Mouse (Mus musculus): Measurements from ENCODE around the gene Skap1. TPM values are rescaled to one million over a fixed set of nuclear protein-coding genes. Genes with fewer than 3 reads are reported as not detected.

Skap1 gene
- polyA plus RNA-seq, 1 experiment: 0.48 TPM

- H3K9me3 ChIP-seq (replicated peaks; ENCODE audit: control insufficient read depth, insufficient read depth, low read length, poor library complexity, severe bottlenecking): peaks cover 2% of the 10 kb centered on the region
- no peaks in the 10 kb centered on the region for H3K36me3 ChIP-seq (ENCODE audit: control insufficient read depth, insufficient read depth, low read length, poor library complexity, severe bottlenecking)
- H3K27ac ChIP-seq (ENCODE audit: insufficient read depth, low read length): no peak overlapping the region
- H3K27me3 ChIP-seq (ENCODE audit: control insufficient read depth, insufficient read depth, low read length, poor library complexity, severe bottlenecking): no peaks in the 10 kb centered on the region
- no peak overlapping the region for H3K9ac ChIP-seq (ENCODE audit: low read depth, poor library complexity, severe bottlenecking)
- no peaks in the 10 kb centered on the region for H3K4me1 ChIP-seq (ENCODE audit: control insufficient read depth, insufficient read depth, low read length)
- no peak for TF ChIP-seq POLR2A (IDR thresholded peaks at IDR 0.05; ENCODE audit: insufficient read depth, low read length)
- no peak overlapping the region for H3K4me3 ChIP-seq (ENCODE audit: low read depth, low read length)
These were observed 67.5 kb downstream of the Skap1 start for GRCm38 (mm10) chr11:96531757-96532433.

GRCm38 (mm10) chr11:96534531-96534930, 70.1 kb downstream of the Skap1 start:
- TF ChIP-seq POLR2A (IDR thresholded peaks at IDR 0.05; ENCODE audit: insufficient read depth, low read length): no peak
- peak; percentile 4 for TF ChIP-seq CTCF (IDR thresholded peaks at IDR 0.05; ENCODE audit: low read depth, low read length)
- no peak for TF ChIP-seq EP300 (IDR thresholded peaks at IDR 0.05; ENCODE audit: insufficient read depth, low read depth, low read length)

GRCm38 (mm10) chr11:96536146-96536545, 71.8 kb downstream of the Skap1 start:
- Histone ChIP-seq H3K36me3 (ENCODE audit: control insufficient read depth, insufficient read depth, low read length, poor library complexity, severe bottlenecking) (no peaks in the 10 kb centered on the region), H3K9ac (ENCODE audit: low read depth, poor library complexity, severe bottlenecking) (no peak overlapping the region), H3K4me3 (ENCODE audit: low read depth, low read length) (no peak overlapping the region), H3K9me3 (replicated peaks; ENCODE audit: control insufficient read depth, insufficient read depth, low read length, poor library complexity, severe bottlenecking) (0 out of 2 replicates have a peak, but pooled peaks cover 2% of the 10 kb centered on the region), H3K27me3 (ENCODE audit: control insufficient read depth, insufficient read depth, low read length, poor library complexity, severe bottlenecking) (no peaks in the 10 kb centered on the region; the same call in 1 of the 2 replicates), H3K4me1 (ENCODE audit: control insufficient read depth, insufficient read depth, low read length) (no peaks in the 10 kb centered on the region), H3K27ac (ENCODE audit: insufficient read depth, low read length) (no peak overlapping the region)
- TF ChIP-seq CTCF (IDR thresholded peaks at IDR 0.05; ENCODE audit: low read depth, low read length): peak; percentile 0
- no peak for TF ChIP-seq EP300 (IDR thresholded peaks at IDR 0.05; ENCODE audit: insufficient read depth, low read depth, low read length)

More at GRCm38 (mm10) chr11:96534531-96534930, 70.1 kb downstream of the Skap1 start:
- H3K27me3 ChIP-seq (ENCODE audit: control insufficient read depth, insufficient read depth, low read length, poor library complexity, severe bottlenecking): no peaks in the 10 kb centered on the region; the same call in 1 of the 2 replicates
- H3K9ac ChIP-seq (ENCODE audit: low read depth, poor library complexity, severe bottlenecking): no peak overlapping the region
- no peak overlapping the region for H3K4me3 ChIP-seq (ENCODE audit: low read depth, low read length)
- no peaks in the 10 kb centered on the region for H3K4me1 ChIP-seq (ENCODE audit: control insufficient read depth, insufficient read depth, low read length)
- no peak overlapping the region for H3K27ac ChIP-seq (ENCODE audit: insufficient read depth, low read length)
- H3K9me3 ChIP-seq (replicated peaks; ENCODE audit: control insufficient read depth, insufficient read depth, low read length, poor library complexity, severe bottlenecking): 0 out of 2 replicates have a peak, but pooled peaks cover 2% of the 10 kb centered on the region
- H3K36me3 ChIP-seq (ENCODE audit: control insufficient read depth, insufficient read depth, low read length, poor library complexity, severe bottlenecking): no peaks in the 10 kb centered on the region

GRCm38 (mm10) chr11:96542003-96542402, 77.6 kb downstream of the Skap1 start:
- H3K36me3 ChIP-seq (ENCODE audit: control insufficient read depth, insufficient read depth, low read length, poor library complexity, severe bottlenecking): no peaks in the 10 kb centered on the region
- H3K27me3 ChIP-seq (ENCODE audit: control insufficient read depth, insufficient read depth, low read length, poor library complexity, severe bottlenecking): no peaks in the 10 kb centered on the region; the same call in 1 of the 2 replicates
- no peak overlapping the region for H3K27ac ChIP-seq (ENCODE audit: insufficient read depth, low read length)
- no peaks in the 10 kb centered on the region for H3K9me3 ChIP-seq (replicated peaks; ENCODE audit: control insufficient read depth, insufficient read depth, low read length, poor library complexity, severe bottlenecking)
- TF ChIP-seq EP300 (IDR thresholded peaks at IDR 0.05; ENCODE audit: insufficient read depth, low read depth, low read length): no peak
- TF ChIP-seq CTCF (IDR thresholded peaks at IDR 0.05; ENCODE audit: low read depth, low read length): no peak
- TF ChIP-seq POLR2A (IDR thresholded peaks at IDR 0.05; ENCODE audit: insufficient read depth, low read length): no peak
- H3K9ac ChIP-seq (ENCODE audit: low read depth, poor library complexity, severe bottlenecking): no peak overlapping the region
- no peaks in the 10 kb centered on the region for H3K4me1 ChIP-seq (ENCODE audit: control insufficient read depth, insufficient read depth, low read length)
- no peak overlapping the region for H3K4me3 ChIP-seq (ENCODE audit: low read depth, low read length)

GRCm38 (mm10) chr11:96542561-96542960, 78.2 kb downstream of the Skap1 start:
- no peaks in the 10 kb centered on the region for H3K4me1 ChIP-seq (ENCODE audit: control insufficient read depth, insufficient read depth, low read length)
- no peak overlapping the region for H3K27ac ChIP-seq (ENCODE audit: insufficient read depth, low read length)
- no peaks in the 10 kb centered on the region; the same call in 1 of the 2 replicates for H3K27me3 ChIP-seq (ENCODE audit: control insufficient read depth, insufficient read depth, low read length, poor library complexity, severe bottlenecking)
- no peak for TF ChIP-seq POLR2A (IDR thresholded peaks at IDR 0.05; ENCODE audit: insufficient read depth, low read length)
- no peak for TF ChIP-seq EP300 (IDR thresholded peaks at IDR 0.05; ENCODE audit: insufficient read depth, low read depth, low read length)
- no peak for TF ChIP-seq CTCF (IDR thresholded peaks at IDR 0.05; ENCODE audit: low read depth, low read length)
- no peak overlapping the region for H3K9ac ChIP-seq (ENCODE audit: low read depth, poor library complexity, severe bottlenecking)
- H3K9me3 ChIP-seq (replicated peaks; ENCODE audit: control insufficient read depth, insufficient read depth, low read length, poor library complexity, severe bottlenecking): no peaks in the 10 kb centered on the region
- no peak overlapping the region for H3K4me3 ChIP-seq (ENCODE audit: low read depth, low read length)
- H3K36me3 ChIP-seq (ENCODE audit: control insufficient read depth, insufficient read depth, low read length, poor library complexity, severe bottlenecking): no peaks in the 10 kb centered on the region

- Histone ChIP-seq H3K27ac (ENCODE audit: insufficient read depth, low read length) (no peak overlapping the region), H3K27me3 (ENCODE audit: control insufficient read depth, insufficient read depth, low read length, poor library complexity, severe bottlenecking) (no peaks in the 10 kb centered on the region), H3K4me3 (ENCODE audit: low read depth, low read length) (no peak overlapping the region), H3K9ac (ENCODE audit: low read depth, poor library complexity, severe bottlenecking) (no peak overlapping the region), H3K4me1 (ENCODE audit: control insufficient read depth, insufficient read depth, low read length) (no peaks in the 10 kb centered on the region), H3K36me3 (ENCODE audit: control insufficient read depth, insufficient read depth, low read length, poor library complexity, severe bottlenecking) (no peaks in the 10 kb centered on the region), H3K9me3 (replicated peaks; ENCODE audit: control insufficient read depth, insufficient read depth, low read length, poor library complexity, severe bottlenecking) (no peaks in the 10 kb centered on the region)
- TF ChIP-seq POLR2A (IDR thresholded peaks at IDR 0.05; ENCODE audit: insufficient read depth, low read length) (no peak), CTCF (IDR thresholded peaks at IDR 0.05; ENCODE audit: low read depth, low read length) (no peak), EP300 (IDR thresholded peaks at IDR 0.05; ENCODE audit: insufficient read depth, low read depth, low read length) (no peak)
These were observed 82.0 kb downstream of the Skap1 start for GRCm38 (mm10) chr11:96546428-96546827.

Data from ES-Bruce4 (cell line).